Mouse (Mus musculus): ENCODE results near the gene Tll1.

DNA sequence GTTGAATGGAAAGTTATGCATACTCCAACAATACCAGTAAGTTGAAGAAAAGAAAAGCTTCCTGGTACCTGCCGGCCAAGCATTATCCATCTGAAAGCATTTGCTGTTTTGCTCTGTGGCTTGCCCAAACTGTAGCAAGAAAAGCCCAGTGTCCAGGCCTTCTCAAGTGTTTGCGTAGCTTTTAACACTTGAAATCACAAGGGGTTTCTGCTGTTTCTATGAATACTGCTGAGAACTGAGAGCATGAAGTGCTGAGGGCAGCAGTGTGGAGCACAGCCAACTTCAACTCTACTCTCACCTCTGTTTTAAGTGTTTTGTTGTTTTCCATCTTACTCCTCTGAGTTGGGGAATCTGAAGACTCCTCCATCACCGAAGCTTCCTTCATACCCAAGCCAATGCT lies 15.5 kb upstream of the Tll1 start:
- TF ChIP-seq POLR2A (IDR thresholded peaks at IDR 0.05; ENCODE audit: low read depth, low read length) = no peak
- TF ChIP-seq CTCF (IDR thresholded peaks at IDR 0.05; ENCODE audit: borderline replicate concordance, insufficient read depth, low read length) = no peak
